Mouse (Mus musculus): ENCODE measurements around the gene Vat1. TPM values are rescaled to one million over a fixed set of nuclear protein-coding genes. Genes with fewer than 3 reads are reported as not detected.
"Not testable (repeated sequence)": the region's sequence is repeated elsewhere in the genome, so short reads cannot be mapped to it uniquely, and the experiment has no call there.

Vat1 gene
- polyA plus RNA-seq, 1 experiment from 2014 or later: 47.6 TPM

DNA sequence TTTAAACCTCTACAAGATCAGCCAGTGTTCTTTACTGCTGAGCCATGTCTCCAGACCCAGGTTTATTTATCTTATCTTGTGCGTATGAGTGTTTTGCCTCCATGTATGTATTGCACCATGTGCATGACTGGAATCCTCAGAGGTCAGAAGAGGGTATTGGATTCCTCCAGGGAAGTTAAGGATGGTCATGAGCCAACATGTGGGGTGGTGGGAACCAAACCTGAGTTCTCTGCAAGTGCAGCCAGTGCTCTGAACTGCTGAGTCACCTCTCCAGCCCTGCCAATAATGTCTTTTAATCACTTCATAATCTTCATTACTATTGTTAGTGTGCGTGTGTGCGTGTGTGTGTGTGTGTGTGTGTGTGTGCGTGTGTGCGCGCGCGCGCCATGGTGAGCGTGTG is 14.5 kb downstream of the Vat1 start:
- ATAC-seq (ENCODE audit: low FRiP score): no peak
- no peaks in the 10 kb centered on the region for H3K9me3 ChIP-seq (ENCODE audit: control insufficient read depth, low read length)
- no peaks in the 10 kb centered on the region for H3K27me3 ChIP-seq (ENCODE audit: control insufficient read depth, insufficient read depth, low read length)
- no peak for DNase-seq (ENCODE audit: low spot score, missing footprints)
- H3K4me3 ChIP-seq (ENCODE audit: low read depth, low read length): no peak overlapping the region
- WGBS: 94% methylated on average over 10 of the region's 10 CpGs
- H3K9ac ChIP-seq (ENCODE audit: low read length): no peak overlapping the region
- H3K36me3 ChIP-seq (ENCODE audit: control insufficient read depth, insufficient read depth, low read length): no peaks in the 10 kb centered on the region
- H3K4me1 ChIP-seq (ENCODE audit: control insufficient read depth, insufficient read depth, low read length): no peaks in the 10 kb centered on the region
- no peak overlapping the region for H3K4me2 ChIP-seq
- H3K27ac ChIP-seq (ENCODE audit: low read depth, low read length): no peak overlapping the region

DNA sequence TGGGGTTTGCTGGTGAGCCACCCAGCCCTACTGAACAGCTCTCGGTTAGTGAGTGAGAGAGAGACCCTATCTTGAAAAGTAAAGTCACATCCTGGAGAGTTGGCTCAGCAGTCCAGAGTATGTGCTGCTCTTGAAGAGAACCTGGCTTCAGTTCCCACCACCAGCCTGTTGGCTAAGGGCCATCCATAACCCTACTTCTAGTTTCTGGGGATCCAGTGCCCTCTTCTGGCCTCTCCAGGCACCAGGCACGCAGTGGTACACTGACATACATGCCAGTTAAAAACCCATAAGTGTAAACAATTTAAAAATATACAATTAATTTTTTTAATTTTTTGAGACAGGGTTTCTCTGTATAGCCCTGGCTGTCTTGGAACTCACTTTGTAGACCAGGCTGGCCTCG is 15.6 kb downstream of the Vat1 start:
- DNase-seq (ENCODE audit: low spot score, missing footprints) (no peak), ATAC-seq (ENCODE audit: low FRiP score) (no peak)
- no peak overlapping the region for H3K4me3 ChIP-seq (ENCODE audit: low read depth, low read length)
- no peaks in the 10 kb centered on the region for H3K27me3 ChIP-seq (ENCODE audit: control insufficient read depth, insufficient read depth, low read length)
- H3K27ac ChIP-seq (ENCODE audit: low read depth, low read length): no peak overlapping the region
- H3K4me1 ChIP-seq (ENCODE audit: control insufficient read depth, insufficient read depth, low read length): no peaks in the 10 kb centered on the region
- no peaks in the 10 kb centered on the region for H3K9me3 ChIP-seq (ENCODE audit: control insufficient read depth, low read length)
- H3K36me3 ChIP-seq (ENCODE audit: control insufficient read depth, insufficient read depth, low read length): 0 out of 2 replicates have a peak, but pooled peaks cover 4% of the 10 kb centered on the region
- H3K4me2 ChIP-seq: no peak overlapping the region
- H3K9ac ChIP-seq (ENCODE audit: low read length): no peak overlapping the region
- 92% methylated on average over 3 of the region's 3 CpGs for WGBS

DNA sequence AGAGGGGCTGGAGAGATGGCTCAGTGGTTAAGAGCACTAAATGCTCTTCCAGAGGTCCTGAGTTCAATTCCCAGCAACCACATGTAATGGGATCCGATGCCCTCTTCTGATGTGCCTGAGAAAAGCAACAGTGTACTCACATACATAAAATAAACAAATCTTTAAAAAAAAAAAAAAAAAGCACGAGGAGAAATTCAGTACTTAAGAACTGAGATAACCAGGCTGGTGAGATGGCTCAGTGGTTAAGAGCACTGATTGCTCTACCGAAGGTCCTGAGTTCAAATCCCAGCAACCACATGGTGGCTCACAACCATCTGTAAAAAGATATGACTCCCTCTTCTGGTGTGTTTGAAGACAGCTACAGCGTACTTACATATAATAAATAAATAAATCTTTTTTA is 16.4 kb downstream of the Vat1 start:
- H3K4me3 ChIP-seq (ENCODE audit: low read depth, low read length); H3K4me1 ChIP-seq (ENCODE audit: control insufficient read depth, insufficient read depth, low read length); H3K27ac ChIP-seq (ENCODE audit: low read depth, low read length); DNase-seq (ENCODE audit: low spot score, missing footprints); H3K9me3 ChIP-seq (ENCODE audit: control insufficient read depth, low read length); H3K36me3 ChIP-seq (ENCODE audit: control insufficient read depth, insufficient read depth, low read length); H3K27me3 ChIP-seq (ENCODE audit: control insufficient read depth, insufficient read depth, low read length); H3K9ac ChIP-seq (ENCODE audit: low read length); ATAC-seq (ENCODE audit: low FRiP score); H3K4me2 ChIP-seq: not testable (repeated sequence)
- WGBS: 89% methylated on average over 4 of the region's 4 CpGs

DNA sequence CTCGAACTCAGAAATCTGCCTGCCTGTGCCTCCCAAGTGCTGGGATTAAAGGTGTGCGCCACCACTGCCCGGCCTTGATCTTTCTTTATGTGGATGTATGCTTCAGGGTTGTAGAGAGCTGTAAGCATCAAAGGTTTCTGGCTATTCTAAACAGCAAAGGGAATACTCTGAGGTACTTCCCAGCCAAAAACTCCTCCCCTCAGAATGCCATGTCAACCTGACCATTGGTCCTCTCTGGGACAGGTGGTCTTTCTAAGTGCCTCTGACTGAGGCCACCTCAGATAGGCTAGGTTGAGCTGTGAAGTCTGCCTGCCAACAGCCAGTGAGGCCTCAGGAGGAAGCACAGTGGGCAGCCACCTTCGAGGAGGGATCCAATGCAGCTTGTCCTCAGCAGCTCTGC is 17.1 kb downstream of the Vat1 start:
- Histone ChIP-seq H3K27ac (ENCODE audit: low read depth, low read length) (no peak overlapping the region), H3K4me1 (ENCODE audit: control insufficient read depth, insufficient read depth, low read length) (peaks cover under 1% of the 10 kb centered on the region; the same call in 1 of the 2 replicates), H3K27me3 (ENCODE audit: control insufficient read depth, insufficient read depth, low read length) (no peaks in the 10 kb centered on the region), H3K9ac (ENCODE audit: low read length) (no peak overlapping the region), H3K4me2 (no peak overlapping the region), H3K36me3 (ENCODE audit: control insufficient read depth, insufficient read depth, low read length) (peaks cover 9% of the 10 kb centered on the region; the same call in 1 of the 2 replicates), H3K4me3 (ENCODE audit: low read depth, low read length) (no peak overlapping the region), H3K9me3 (ENCODE audit: control insufficient read depth, low read length) (no peaks in the 10 kb centered on the region)
- no peak for DNase-seq (ENCODE audit: low spot score, missing footprints)
- 81% methylated on average over 4 of the region's 4 CpGs for WGBS
- ATAC-seq (ENCODE audit: low FRiP score): no peak

DNA sequence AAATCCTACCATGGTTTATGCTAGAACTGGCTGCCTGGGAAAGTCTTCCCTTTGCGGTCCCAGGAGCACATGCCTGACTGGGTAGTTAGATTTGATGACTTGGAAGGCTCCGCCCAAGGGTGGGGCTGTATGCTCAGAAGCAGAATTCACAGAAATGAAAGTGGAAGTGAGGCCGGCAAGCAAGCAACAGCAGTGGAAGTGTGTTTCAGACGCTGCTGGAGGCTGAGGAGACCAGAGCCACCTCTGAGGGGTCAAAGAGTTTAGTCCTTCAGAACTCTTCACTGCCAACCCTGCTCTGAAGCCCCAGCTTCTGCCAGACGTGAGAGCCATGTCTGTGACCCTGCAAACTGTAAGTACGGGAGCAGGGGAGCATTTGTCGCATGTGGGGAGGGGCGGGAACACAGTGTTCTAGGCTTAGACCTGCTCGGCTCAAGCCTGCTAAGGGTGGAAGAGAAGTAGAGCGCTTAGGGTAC is 17.7 kb downstream of the Vat1 start, which contains the start of gene Ifi35:
Ifi35 (plus strand) TSS at position 134 of the 473 bp plus-strand sequence.
- Histone ChIP-seq H3K9ac (ENCODE audit: low read length) (no peak within 1 kb of the TSS), H3K9me3 (ENCODE audit: control insufficient read depth, low read length) (no peaks in the 10 kb centered on the region), H3K27me3 (ENCODE audit: control insufficient read depth, insufficient read depth, low read length) (no peaks in the 10 kb centered on the region), H3K4me3 (ENCODE audit: low read depth, low read length) (no peak within 1 kb of the TSS), H3K4me2 (no peak within 1 kb of the TSS), H3K4me1 (ENCODE audit: control insufficient read depth, insufficient read depth, low read length) (peaks cover 5% of the 10 kb centered on the region), H3K27ac (ENCODE audit: low read depth, low read length) (no peak within 1 kb of the TSS), H3K36me3 (ENCODE audit: control insufficient read depth, insufficient read depth, low read length) (peaks cover 12% of the 10 kb centered on the region; the same call in 1 of the 2 replicates)
- ATAC-seq (ENCODE audit: low FRiP score) (no peak), DNase-seq (ENCODE audit: low spot score, missing footprints) (no peak)
- 43% methylated on average over 10 of the region's 10 CpGs for WGBS

DNA sequence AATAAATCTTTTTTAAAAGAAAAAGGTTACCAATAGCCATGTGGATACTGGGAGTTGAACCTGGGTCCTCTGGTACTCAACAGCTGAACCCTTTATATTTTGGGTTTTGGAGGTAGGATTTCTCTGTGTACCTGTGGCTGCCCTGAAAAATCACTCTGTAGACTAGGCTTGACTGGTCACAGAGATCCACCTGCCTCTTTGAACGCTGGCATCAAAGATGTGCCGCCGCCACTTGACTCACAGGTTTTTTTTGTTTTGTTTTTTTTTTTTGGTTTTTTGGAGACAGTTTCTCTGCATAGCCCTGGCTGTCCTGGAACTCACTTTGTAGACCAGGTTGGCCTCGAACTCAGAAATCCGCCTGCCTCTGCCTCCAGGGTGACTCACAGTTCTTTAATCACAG is 18.2 kb downstream of the Vat1 start:
- DNase-seq (ENCODE audit: low spot score, missing footprints): no peak
- 87% methylated on average over 5 of the region's 5 CpGs for WGBS
- Histone ChIP-seq H3K27ac (ENCODE audit: low read depth, low read length) (no peak overlapping the region), H3K4me1 (ENCODE audit: control insufficient read depth, insufficient read depth, low read length) (peaks cover 10% of the 10 kb centered on the region), H3K9ac (ENCODE audit: low read length) (no peak overlapping the region), H3K9me3 (ENCODE audit: control insufficient read depth, low read length) (no peaks in the 10 kb centered on the region), H3K27me3 (ENCODE audit: control insufficient read depth, insufficient read depth, low read length) (no peaks in the 10 kb centered on the region), H3K36me3 (ENCODE audit: control insufficient read depth, insufficient read depth, low read length) (peaks cover 12% of the 10 kb centered on the region; the same call in 1 of the 2 replicates), H3K4me2 (no peak overlapping the region), H3K4me3 (ENCODE audit: low read depth, low read length) (no peak overlapping the region)
- ATAC-seq (ENCODE audit: low FRiP score): no peak

DNA sequence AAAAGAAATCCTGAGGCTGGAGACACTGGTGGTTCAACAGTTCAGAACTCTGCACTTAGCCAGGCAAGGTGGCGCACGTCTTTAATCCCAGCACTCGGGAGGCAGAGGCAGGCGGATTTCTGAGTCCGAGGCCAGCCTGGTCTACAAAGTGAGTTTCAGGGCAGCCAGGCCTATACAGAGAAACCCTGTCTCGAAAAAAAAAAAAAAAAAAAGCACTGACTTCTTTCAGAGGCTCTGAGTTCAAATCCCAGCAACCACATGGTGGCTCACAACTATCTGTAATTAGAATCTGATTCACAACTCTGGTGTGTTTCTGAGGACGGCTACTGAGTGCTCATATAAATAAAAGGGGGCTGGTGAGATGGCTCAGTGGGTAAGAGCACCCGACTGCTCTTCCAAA is 19.2 kb downstream of the Vat1 start:
- H3K4me1 ChIP-seq (ENCODE audit: control insufficient read depth, insufficient read depth, low read length); H3K9me3 ChIP-seq (ENCODE audit: control insufficient read depth, low read length); ATAC-seq (ENCODE audit: low FRiP score); H3K4me2 ChIP-seq; H3K9ac ChIP-seq (ENCODE audit: low read length); H3K27ac ChIP-seq (ENCODE audit: low read depth, low read length); H3K4me3 ChIP-seq (ENCODE audit: low read depth, low read length); DNase-seq (ENCODE audit: low spot score, missing footprints); H3K27me3 ChIP-seq (ENCODE audit: control insufficient read depth, insufficient read depth, low read length): not testable (repeated sequence)
- H3K36me3 ChIP-seq (ENCODE audit: control insufficient read depth, insufficient read depth, low read length): peaks cover 12% of the 10 kb centered on the region; the same call in 1 of the 2 replicates
- 93% methylated on average over 8 of the region's 8 CpGs for WGBS

DNA sequence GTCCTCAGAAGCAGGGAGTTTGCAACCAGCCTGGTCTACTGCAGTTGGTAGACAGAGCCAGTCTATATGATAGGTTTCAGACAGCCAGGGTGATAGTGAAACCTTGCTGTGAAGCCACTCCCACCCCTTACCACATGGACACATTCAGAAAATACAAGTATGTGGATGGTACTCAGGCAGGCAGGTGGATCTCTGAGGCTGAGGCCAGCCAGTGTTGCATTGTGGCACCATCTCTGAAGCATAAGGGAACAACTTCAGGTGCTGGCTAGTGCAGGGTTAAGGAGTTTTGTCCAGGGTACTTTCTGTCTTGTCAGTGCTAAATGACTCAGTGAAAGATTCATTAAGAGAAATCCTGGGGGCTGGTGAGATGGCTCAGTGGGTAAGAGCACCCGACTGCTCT is 19.7 kb downstream of the Vat1 start:
- no peak overlapping the region for H3K27ac ChIP-seq (ENCODE audit: low read depth, low read length)
- H3K9ac ChIP-seq (ENCODE audit: low read length): no peak overlapping the region
- H3K4me3 ChIP-seq (ENCODE audit: low read depth, low read length): no peak overlapping the region
- 86% methylated on average over 1 of the region's 1 CpGs for WGBS
- no peaks in the 10 kb centered on the region for H3K9me3 ChIP-seq (ENCODE audit: control insufficient read depth, low read length)
- H3K27me3 ChIP-seq (ENCODE audit: control insufficient read depth, insufficient read depth, low read length): no peaks in the 10 kb centered on the region
- DNase-seq (ENCODE audit: low spot score, missing footprints) (no peak), ATAC-seq (ENCODE audit: low FRiP score) (no peak)
- H3K36me3 ChIP-seq (ENCODE audit: control insufficient read depth, insufficient read depth, low read length): peaks cover 12% of the 10 kb centered on the region; the same call in 1 of the 2 replicates
- peaks cover 10% of the 10 kb centered on the region for H3K4me1 ChIP-seq (ENCODE audit: control insufficient read depth, insufficient read depth, low read length)
- no peak overlapping the region for H3K4me2 ChIP-seq

DNA sequence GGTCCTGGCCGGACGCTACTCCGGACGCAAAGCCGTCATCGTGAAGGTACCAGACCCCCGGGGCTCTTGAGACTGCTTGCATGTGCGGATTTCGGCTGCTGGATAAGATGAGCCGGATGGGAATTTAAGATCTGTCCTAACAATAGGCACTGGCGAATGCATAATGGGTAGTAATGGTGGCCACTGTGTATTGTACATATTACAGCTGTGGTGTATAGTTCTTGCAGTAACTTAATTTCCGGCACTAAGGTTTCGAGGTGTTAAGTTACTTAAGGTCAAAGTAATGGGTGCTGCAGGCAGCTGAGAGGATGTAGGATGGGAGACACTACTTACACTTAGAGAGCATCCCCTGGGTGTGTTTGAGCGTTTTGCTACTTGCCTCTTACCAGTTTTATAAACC is 23.3 kb downstream of the Vat1 start:
- Histone ChIP-seq H3K4me2 (peak overlapping the region; percentile 96), H3K9me3 (ENCODE audit: control insufficient read depth, low read length) (no peaks in the 10 kb centered on the region), H3K27ac (ENCODE audit: low read depth, low read length) (peak overlapping the region; percentile 87), H3K36me3 (ENCODE audit: control insufficient read depth, insufficient read depth, low read length) (peaks cover 12% of the 10 kb centered on the region; the same call in 1 of the 2 replicates), H3K9ac (ENCODE audit: low read length) (peak overlapping the region; percentile 96), H3K4me3 (ENCODE audit: low read depth, low read length) (peak overlapping the region; percentile 87), H3K27me3 (ENCODE audit: control insufficient read depth, insufficient read depth, low read length) (no peaks in the 10 kb centered on the region), H3K4me1 (ENCODE audit: control insufficient read depth, insufficient read depth, low read length) (peaks cover 10% of the 10 kb centered on the region)
- ATAC-seq (ENCODE audit: low FRiP score) (no peak; the same call in 1 of the 2 replicates), DNase-seq (ENCODE audit: low spot score, missing footprints) (no peak)
- WGBS: 1% methylated on average over 14 of the region's 14 CpGs

All from midbrain, embryonic 11.5 days (tissue).